Comparison of ENCODE assay signal across 14 mouse cellular contexts in the genomic region with DNA sequence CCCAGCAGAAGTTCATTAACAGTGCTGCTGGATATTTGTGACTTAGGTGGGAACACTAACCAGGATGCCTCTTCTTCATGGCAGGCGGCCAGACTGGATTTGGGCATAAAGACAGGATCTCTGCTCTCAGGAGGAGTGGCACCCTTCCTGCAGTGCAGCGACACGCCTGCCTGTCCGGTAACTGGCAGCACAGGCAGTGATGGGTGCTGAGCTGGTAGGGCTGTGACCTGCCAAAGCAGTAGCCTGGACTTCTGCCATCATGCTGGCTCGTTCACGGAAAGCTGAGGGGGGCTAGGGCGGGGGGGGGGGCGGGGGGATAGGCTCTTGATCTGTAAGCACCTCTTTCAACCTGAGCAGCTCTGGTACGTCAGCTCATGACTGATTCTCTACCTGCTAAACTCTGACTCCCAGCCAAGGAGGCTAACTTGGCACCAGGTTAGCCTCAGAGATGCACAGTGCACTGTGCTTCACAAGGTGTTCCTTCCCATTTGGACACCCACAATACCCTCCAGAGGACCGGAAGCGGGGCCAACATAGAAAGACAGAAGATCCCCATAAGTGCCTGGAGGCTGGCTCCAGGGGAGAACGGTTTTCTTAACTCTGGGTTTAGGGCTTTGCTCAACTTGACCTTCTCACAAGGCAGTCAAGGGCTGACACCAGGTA.
DNase-seq lines count a peak whose midpoint lies in the region; ATAC-seq and TF ChIP-seq lines count a peak whose summit lies in the region.
"Had no signal": no experiment of that assay in that cellular context is flagged by ENCODE, and none has a peak within 500 bp of the region (broad histone marks: within the 10 kb centered on the region; RNA-seq: fewer than 3 reads in every experiment).

No protein-coding gene starts in this region.

- no peak for ATAC-seq in megakaryocyte progenitor cell, adult 5-6 weeks (replicated peaks; ENCODE audit: poor library complexity)

- TF ChIP-seq CTCF in kidney, adult 2 months (conservative IDR thresholded peaks at IDR 0.05; ENCODE audit: insufficient read depth, insufficient read length, low read depth, low read length) = no peak
- no peak for TF ChIP-seq CTCF in brain, embryonic 14.5 days (IDR thresholded peaks at IDR 0.05; ENCODE audit: borderline replicate concordance, extremely low read depth, insufficient read depth, insufficient read length)

- WGBS in kidney, adult 2 months = 60% methylated on average over 12 of the region's 12 CpGs

- no peaks in the 10 kb centered on the region for H3K27me3 ChIP-seq in kidney, adult 2 months (replicated peaks; ENCODE audit: control insufficient read depth, insufficient read depth, low read length)
- H3K27me3 ChIP-seq: hindbrain, embryonic 15.5 days had no signal

- no peak overlapping the region for H3K27ac ChIP-seq in kidney, adult 2 months (ENCODE audit: insufficient read depth, low read depth, low read length)
- H3K27ac ChIP-seq: embryonic facial prominence, embryonic 10.5 days; hindbrain, embryonic 15.5 days; liver, embryonic 14.5 days; macrophage had no signal

- intact Hi-C loops in heart, postnatal 10 days (cut with DNase I) = no loop called here

- no peak for TF ChIP-seq POLR2A in kidney, adult 2 months (IDR thresholded peaks at IDR 0.05; ENCODE audit: low read depth, low read length)
- TF ChIP-seq POLR2A in brain, embryonic 14.5 days (IDR thresholded peaks at IDR 0.05; ENCODE audit: borderline replicate concordance, extremely low read depth, insufficient read depth, insufficient read length, poor library complexity, severe bottlenecking) = no peak

- DNase-seq in gastrocnemius, adult 18-20 months (ENCODE audit: low spot score) = peak; percentile 52
- no peak for DNase-seq in gastrocnemius, postnatal 25 days
- DNase-seq in kidney, postnatal 10 days = peak; percentile 21
- DNase-seq in kidney, adult 2 months = no peak
- DNase-seq in brain, embryonic 14.5 days (ENCODE audit: low read depth) = peak; percentile 59
- peak; percentile 76 to 79 for DNase-seq in heart, postnatal 10 days
- DNase-seq: gastrocnemius, postnatal 10 days; kidney, adult 9 months; thymus, postnatal 14 days had no signal

- H3K36me3 ChIP-seq in kidney, adult 2 months (ENCODE audit: control insufficient read depth, insufficient read depth, low read length) = no peaks in the 10 kb centered on the region; the same call in 1 of the 2 replicates

- peaks cover 11% of the 10 kb centered on the region for H3K4me1 ChIP-seq in kidney, adult 2 months (ENCODE audit: control insufficient read depth, insufficient read depth, low read length)

- H3K4me3 ChIP-seq in kidney, adult 2 months (ENCODE audit: insufficient read depth, low read depth, low read length) = no peak overlapping the region
- H3K4me3 ChIP-seq: embryonic facial prominence, embryonic 10.5 days; hindbrain, embryonic 15.5 days had no signal

Comparison
In these comparisons a context has a peak if more than half of its experiments do, and no peak if none do; other contexts are left out.
1. DNase-seq: peak in gastrocnemius, adult 18-20 months (single experiment), kidney, postnatal 10 days (single experiment), brain, embryonic 14.5 days (single experiment) and heart, postnatal 10 days (2 of 2); none in gastrocnemius, postnatal 25 days (single experiment) and kidney, adult 2 months (single experiment).